Mouse (Mus musculus) cerebellum, adult 18-20 months (tissue): Measurements from ENCODE around the gene Surf2.
A peak's percentile ranks its signal among the peaks of the same experiment; 100 is the strongest.

Experiments used
- DNase-seq, 2 experiments: peaks; one replicate each; pipeline ENCODE4 v3.0.0; 2021

The Surf2 gene

DNA sequence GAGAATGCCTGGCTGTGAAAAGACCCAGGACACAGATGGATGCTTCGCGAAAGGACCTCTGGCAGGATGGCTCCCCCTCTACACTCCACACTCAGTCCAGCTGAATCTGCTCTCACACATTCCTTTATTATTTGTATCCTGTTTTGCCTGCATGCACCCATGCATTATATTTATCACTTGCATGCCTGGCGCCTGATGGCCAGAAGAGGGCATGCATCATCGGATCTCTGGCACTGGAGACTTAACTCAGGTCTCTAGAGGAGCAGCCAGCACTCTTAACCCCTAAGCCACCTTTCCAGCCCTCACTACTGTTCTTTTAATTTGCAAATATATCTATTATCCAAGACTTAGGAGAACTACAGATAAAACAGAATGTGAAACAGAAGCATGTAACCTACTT, 44.6 kb downstream of the Surf2 start:
- no peak for DNase-seq

DNA sequence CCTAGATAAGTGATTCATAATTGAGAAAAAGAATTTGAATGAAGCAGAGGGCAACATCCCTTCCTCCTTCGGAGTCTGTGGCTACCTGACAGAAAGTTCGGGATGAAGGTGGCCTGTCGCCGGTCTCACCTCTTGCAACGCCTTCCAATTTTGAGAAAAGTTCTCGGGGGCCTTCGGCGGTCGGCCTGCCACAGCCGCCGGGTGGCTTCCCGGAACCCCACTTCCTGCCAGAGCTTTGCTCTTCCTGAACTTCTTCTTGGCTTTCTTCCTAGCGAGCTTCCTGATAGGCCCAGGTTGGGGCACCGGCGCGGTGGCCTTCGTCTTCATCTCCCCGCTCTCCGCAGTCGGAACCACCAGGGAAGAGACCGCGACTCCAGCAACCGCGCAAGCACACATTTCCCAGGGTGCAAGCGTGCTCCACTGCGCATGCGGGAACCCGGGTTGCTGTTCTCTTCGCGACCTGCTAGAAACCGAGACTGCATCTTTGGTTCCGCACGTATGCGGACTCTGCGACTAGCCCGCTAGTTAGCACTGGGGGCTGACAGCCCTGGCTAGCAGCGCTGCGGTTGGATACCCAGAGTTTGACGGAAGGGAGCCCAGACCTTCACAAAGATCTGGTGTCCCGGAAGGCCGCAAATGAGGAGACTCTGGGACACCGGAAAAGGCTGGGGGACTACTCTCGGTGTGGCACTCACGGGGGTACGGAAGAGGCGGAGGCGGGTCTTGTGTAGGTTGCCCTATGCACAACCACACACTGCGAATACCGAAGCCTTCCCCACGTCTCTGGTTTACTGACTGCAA, 48.0 kb downstream of the Surf2 start, which contains the start of gene Rexo4:
TSS of gene Rexo4 (minus strand) at position 464 of the 801 bp plus-strand sequence.
- peak; percentile 90 to 95 for DNase-seq

DNA sequence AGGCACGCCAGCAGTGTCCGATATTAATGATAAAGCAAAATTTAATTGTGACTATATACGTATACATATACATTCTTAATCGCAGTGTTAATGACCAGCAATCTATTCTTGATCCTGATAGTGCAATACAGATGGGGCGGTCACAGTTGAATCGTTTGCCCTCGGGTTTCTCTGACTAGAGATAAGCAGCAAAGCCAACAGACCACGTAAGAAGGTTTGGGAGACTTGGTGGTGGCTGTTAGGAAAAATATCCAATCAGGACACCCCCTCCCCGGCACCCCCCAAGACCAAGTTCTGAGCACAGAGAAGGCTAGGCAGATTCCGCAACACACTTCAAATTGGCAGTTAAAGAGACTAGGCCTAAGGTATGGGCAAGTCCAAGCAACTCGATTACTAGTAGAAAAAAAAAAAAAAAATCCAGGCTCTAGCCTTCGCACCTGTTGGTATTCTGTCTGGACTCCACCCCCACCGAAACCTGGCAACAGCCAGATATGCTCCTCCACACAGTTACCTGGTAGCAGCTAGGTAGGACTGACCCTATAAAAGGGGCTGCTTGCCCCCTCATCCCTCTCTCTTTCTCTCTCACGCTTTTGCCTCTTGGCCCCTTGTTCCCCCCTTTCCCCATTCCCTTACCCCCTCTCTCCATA, 48.7 kb downstream of the Surf2 start:
- DNase-seq: peak in 1 of 2 experiments; percentile 15

DNA sequence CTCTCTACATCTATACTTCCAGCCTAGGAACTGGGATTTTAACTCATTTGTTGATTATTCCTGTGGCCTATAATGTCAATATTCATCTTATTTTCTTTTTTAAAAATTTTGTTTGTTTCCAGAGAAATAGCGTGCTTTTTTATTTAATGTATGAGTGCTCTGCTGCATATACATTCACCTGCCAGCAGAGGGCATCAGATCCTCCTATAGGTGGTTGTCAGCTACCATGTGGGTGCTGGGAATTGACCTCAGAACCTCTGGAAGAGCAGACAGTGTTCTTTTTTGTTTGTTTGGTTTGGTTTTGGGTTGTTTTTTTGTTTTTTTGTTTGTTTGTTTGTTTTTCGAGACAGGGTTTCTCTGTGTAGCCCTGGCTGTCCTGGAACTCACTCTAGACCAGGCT, 51.1 kb downstream of the Surf2 start:
- DNase-seq: no peak
